Mouse (Mus musculus) heart, adult 2 months (tissue): ENCODE data around the gene Ddn.
A peak's percentile ranks its signal among the peaks of the same experiment; 100 is the strongest.

ENCODE experiments used
- CTCF ChIP-seq: fragments of 200-600 bp; IDR thresholded peaks from 2 replicates; pipeline ENCODE4 v1.8.1; 2022; ENCODE audit warnings: antibody characterized with exemption, mild to moderate bottlenecking, moderate library complexity
- EP300 ChIP-seq: fragments of 200-500 bp; IDR thresholded peaks from 2 replicates; pipeline ENCODE4 v1.6.1; 2011; ENCODE audit warnings: low read depth, low read length, control low read depth; ENCODE audit not compliant: insufficient read depth
- POLR2A ChIP-seq: fragments of 200-500 bp; IDR thresholded peaks from 2 replicates; pipeline ENCODE4 v1.6.1; 2011; ENCODE audit warnings: mild to moderate bottlenecking, low read depth, low read length, control low read depth; ENCODE audit not compliant: insufficient read depth

DNA sequence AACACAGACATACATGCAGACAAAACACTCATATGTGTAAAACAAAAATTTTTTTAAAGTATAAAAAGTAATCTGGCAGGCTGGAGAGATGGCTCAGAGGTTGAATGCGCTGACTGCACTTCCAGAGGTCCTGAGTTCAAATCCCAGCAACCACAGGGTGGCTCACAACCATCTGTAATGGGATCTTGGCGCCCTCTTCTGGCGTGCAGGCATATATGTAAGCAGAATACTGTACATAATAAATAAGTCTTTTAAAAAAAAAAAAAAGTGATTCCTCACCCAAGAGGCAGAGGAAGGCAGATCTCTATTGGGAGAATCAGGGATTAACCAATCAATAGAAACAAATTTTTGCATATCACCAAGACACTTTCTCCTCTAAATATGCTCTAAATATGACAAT, 14.1 kb upstream of the Ddn start:
- TF ChIP-seq POLR2A (no peak), EP300 (no peak), CTCF (peak; percentile 56)
